Mouse (Mus musculus): ENCODE results near the gene Fam19a1. TPM values are rescaled to one million over a fixed set of nuclear protein-coding genes. Genes with fewer than 3 reads are reported as not detected.
A peak's percentile ranks its signal among the peaks of the same experiment; 100 is the strongest.

Gene Fam19a1
- polyA plus RNA-seq (2015; fragmentation: Nextera tagmentation; extraction: Ambion mirVana) = 2.3 and 3.4 TPM in 2 replicates

- WGBS = 21% methylated on average over 6 of the region's 6 CpGs
- no peak for DNase-seq (ENCODE audit: low spot score)
- TF ChIP-seq CTCF (IDR thresholded peaks at IDR 0.05) (no peak), EP300 (IDR thresholded peaks at IDR 0.05) (no peak)
These were observed at the start of gene Fam19a1 for GRCm38 (mm10) chr6:96112854-96113253. Fam19a1 (plus strand) TSS chr6:96113154.

GRCm38 (mm10) chr6:96071080-96071479, 41.9 kb upstream of the Fam19a1 start:
- Histone ChIP-seq H3K4me1 (ENCODE audit: insufficient read depth, low read depth, low read length) (no peaks in the 10 kb centered on the region), H3K4me2 (replicated peaks; ENCODE audit: low read depth, low read length) (no peak overlapping the region)
- 65% methylated on average over 4 of the region's 4 CpGs for WGBS

More at GRCm38 (mm10) chr6:96112854-96113253, at the start of gene Fam19a1:
- peak within 1 kb of the TSS; percentile 33 for H3K4me2 ChIP-seq (replicated peaks; ENCODE audit: low read depth, low read length)
- H3K36me3 ChIP-seq (ENCODE audit: insufficient read depth, low read length) = no peaks in the 10 kb centered on the region
- no peak within 1 kb of the TSS for H3K27ac ChIP-seq (ENCODE audit: low read length)
- peaks cover 4% of the 10 kb centered on the region; the same call in 1 of the 2 replicates for H3K4me1 ChIP-seq (ENCODE audit: insufficient read depth, low read depth, low read length)
- 0 out of 2 replicates have a peak within 1 kb of the TSS, but pooled peaks have one; percentile 5 for H3K9ac ChIP-seq (replicated peaks; ENCODE audit: low read depth)
- H3K27me3 ChIP-seq (replicated peaks; ENCODE audit: insufficient read depth, low read length) = no peaks in the 10 kb centered on the region
- no peaks in the 10 kb centered on the region for H3K9me3 ChIP-seq (ENCODE audit: low read length)
- no peak for ATAC-seq
- H3K4me3 ChIP-seq (ENCODE audit: low read depth, low read length) = peak within 1 kb of the TSS; percentile 6; the same call in 1 of the 2 replicates

DNA sequence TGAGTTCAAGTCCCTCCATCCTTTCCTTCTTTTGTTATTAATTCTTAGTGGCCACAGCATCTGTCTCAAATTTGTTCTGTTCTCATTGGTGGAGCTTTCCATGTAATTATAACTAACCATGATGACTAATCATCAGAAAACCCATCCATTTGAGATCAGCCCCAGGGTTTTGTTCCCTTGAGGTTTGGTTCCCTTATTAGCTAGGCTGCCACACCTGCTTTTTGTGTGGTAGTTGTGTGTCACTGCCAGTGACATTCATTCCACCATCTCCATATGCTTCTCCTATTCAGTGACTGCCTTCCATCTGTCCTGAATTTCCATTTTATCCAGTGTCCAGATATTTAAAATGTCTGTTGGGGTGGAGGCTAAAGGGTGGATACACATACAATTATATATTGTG, 41.4 kb upstream of the Fam19a1 start:
- Histone ChIP-seq H3K4me1 (ENCODE audit: insufficient read depth, low read depth, low read length) (no peaks in the 10 kb centered on the region), H3K9me3 (ENCODE audit: low read length) (no peaks in the 10 kb centered on the region), H3K4me3 (ENCODE audit: low read depth, low read length) (no peak overlapping the region), H3K27ac (ENCODE audit: low read length) (no peak overlapping the region), H3K9ac (replicated peaks; ENCODE audit: low read depth) (no peak overlapping the region), H3K36me3 (ENCODE audit: insufficient read depth, low read length) (no peaks in the 10 kb centered on the region), H3K4me2 (replicated peaks; ENCODE audit: low read depth, low read length) (no peak overlapping the region), H3K27me3 (replicated peaks; ENCODE audit: insufficient read depth, low read length) (no peaks in the 10 kb centered on the region)
- no peak for DNase-seq (ENCODE audit: low spot score)
- ATAC-seq = no peak
- TF ChIP-seq EP300 (IDR thresholded peaks at IDR 0.05) (no peak), CTCF (IDR thresholded peaks at IDR 0.05) (no peak)

More at GRCm38 (mm10) chr6:96071080-96071479, 41.9 kb upstream of the Fam19a1 start:
- DNase-seq (ENCODE audit: low spot score) = no peak
- no peak overlapping the region for H3K4me3 ChIP-seq (ENCODE audit: low read depth, low read length)
- H3K27me3 ChIP-seq (replicated peaks; ENCODE audit: insufficient read depth, low read length) = no peaks in the 10 kb centered on the region
- H3K9me3 ChIP-seq (ENCODE audit: low read length) = no peaks in the 10 kb centered on the region
- no peak for TF ChIP-seq CTCF (IDR thresholded peaks at IDR 0.05)
- TF ChIP-seq EP300 (IDR thresholded peaks at IDR 0.05) = no peak
- no peak overlapping the region for H3K27ac ChIP-seq (ENCODE audit: low read length)
- H3K9ac ChIP-seq (replicated peaks; ENCODE audit: low read depth) = no peak overlapping the region
- no peaks in the 10 kb centered on the region for H3K36me3 ChIP-seq (ENCODE audit: insufficient read depth, low read length)
- ATAC-seq = no peak

DNA sequence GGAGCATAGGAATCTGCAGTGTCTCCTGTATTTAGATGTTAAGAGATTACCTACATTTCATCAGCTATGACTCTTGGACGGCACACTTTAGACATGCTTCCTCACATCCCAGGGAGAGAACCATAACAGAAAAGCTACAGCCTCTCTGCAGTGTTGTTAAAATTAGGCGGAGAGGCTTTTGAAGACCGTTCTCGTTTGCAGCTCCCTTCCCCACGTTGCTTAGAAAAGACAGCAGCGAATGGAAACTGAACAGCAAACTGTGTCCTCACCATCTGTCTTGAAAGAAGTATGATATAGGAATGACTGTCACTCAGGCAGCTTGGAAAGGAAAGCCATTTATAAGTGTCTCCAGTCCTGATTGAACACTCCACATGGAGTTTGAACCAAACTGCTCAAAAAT, 23.0 kb upstream of the Fam19a1 start:
- H3K36me3 ChIP-seq (ENCODE audit: insufficient read depth, low read length) = no peaks in the 10 kb centered on the region
- H3K4me2 ChIP-seq (replicated peaks; ENCODE audit: low read depth, low read length) = no peak overlapping the region
- H3K4me3 ChIP-seq (ENCODE audit: low read depth, low read length) = no peak overlapping the region
- no peak for TF ChIP-seq CTCF (IDR thresholded peaks at IDR 0.05)
- no peak for TF ChIP-seq EP300 (IDR thresholded peaks at IDR 0.05)
- no peaks in the 10 kb centered on the region for H3K4me1 ChIP-seq (ENCODE audit: insufficient read depth, low read depth, low read length)
- H3K27ac ChIP-seq (ENCODE audit: low read length) = no peak overlapping the region
- no peak for ATAC-seq
- 89% methylated on average over 6 of the region's 6 CpGs for WGBS
- DNase-seq (ENCODE audit: low spot score) = no peak
- H3K9me3 ChIP-seq (ENCODE audit: low read length) = no peaks in the 10 kb centered on the region
- no peaks in the 10 kb centered on the region for H3K27me3 ChIP-seq (replicated peaks; ENCODE audit: insufficient read depth, low read length)
- H3K9ac ChIP-seq (replicated peaks; ENCODE audit: low read depth) = no peak overlapping the region

DNA sequence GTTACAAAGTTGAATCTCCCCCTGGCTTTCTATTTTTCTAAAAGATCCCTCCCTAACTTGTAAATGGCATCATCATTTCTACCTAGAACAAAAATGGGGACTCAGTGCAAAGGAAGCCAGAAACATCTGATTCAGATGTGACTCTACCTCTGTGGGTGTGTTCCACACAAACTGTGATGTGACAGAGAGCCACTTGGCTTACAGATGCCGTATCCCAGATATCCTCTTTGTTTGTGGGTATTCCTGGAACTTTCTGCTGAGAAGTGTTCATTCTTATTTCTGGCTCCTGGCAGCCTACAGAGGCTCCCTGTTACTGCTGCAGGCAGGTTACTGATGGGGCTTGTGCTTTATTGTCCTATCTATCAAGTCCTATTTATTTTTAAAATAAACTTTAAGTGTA, 19.2 kb upstream of the Fam19a1 start:
- H3K36me3 ChIP-seq (ENCODE audit: insufficient read depth, low read length) = no peaks in the 10 kb centered on the region
- no peaks in the 10 kb centered on the region for H3K27me3 ChIP-seq (replicated peaks; ENCODE audit: insufficient read depth, low read length)
- no peak for DNase-seq (ENCODE audit: low spot score)
- 69% methylated on average over 1 of the region's 1 CpGs for WGBS
- TF ChIP-seq CTCF (IDR thresholded peaks at IDR 0.05) (no peak), EP300 (IDR thresholded peaks at IDR 0.05) (no peak)
- ATAC-seq = no peak
- no peak overlapping the region for H3K27ac ChIP-seq (ENCODE audit: low read length)
- no peak overlapping the region for H3K4me2 ChIP-seq (replicated peaks; ENCODE audit: low read depth, low read length)
- no peak overlapping the region for H3K4me3 ChIP-seq (ENCODE audit: low read depth, low read length)
- H3K9me3 ChIP-seq (ENCODE audit: low read length) = no peaks in the 10 kb centered on the region
- no peak overlapping the region for H3K9ac ChIP-seq (replicated peaks; ENCODE audit: low read depth)
- H3K4me1 ChIP-seq (ENCODE audit: insufficient read depth, low read depth, low read length) = no peaks in the 10 kb centered on the region

- DNase-seq (ENCODE audit: low spot score) = no peak
- Histone ChIP-seq H3K4me2 (replicated peaks; ENCODE audit: low read depth, low read length) (no peak overlapping the region), H3K27ac (ENCODE audit: low read length) (no peak overlapping the region), H3K4me3 (ENCODE audit: low read depth, low read length) (no peak overlapping the region), H3K27me3 (replicated peaks; ENCODE audit: insufficient read depth, low read length) (no peaks in the 10 kb centered on the region), H3K9me3 (ENCODE audit: low read length) (no peaks in the 10 kb centered on the region), H3K36me3 (ENCODE audit: insufficient read depth, low read length) (no peaks in the 10 kb centered on the region), H3K4me1 (ENCODE audit: insufficient read depth, low read depth, low read length) (no peaks in the 10 kb centered on the region), H3K9ac (replicated peaks; ENCODE audit: low read depth) (no peak overlapping the region)
- TF ChIP-seq EP300 (IDR thresholded peaks at IDR 0.05) = no peak
- no peak for TF ChIP-seq CTCF (IDR thresholded peaks at IDR 0.05)
- ATAC-seq = no peak
- WGBS = 71% methylated on average over 6 of the region's 6 CpGs
These were observed 14.7 kb upstream of the Fam19a1 start for GRCm38 (mm10) chr6:96098225-96098624.

DNA sequence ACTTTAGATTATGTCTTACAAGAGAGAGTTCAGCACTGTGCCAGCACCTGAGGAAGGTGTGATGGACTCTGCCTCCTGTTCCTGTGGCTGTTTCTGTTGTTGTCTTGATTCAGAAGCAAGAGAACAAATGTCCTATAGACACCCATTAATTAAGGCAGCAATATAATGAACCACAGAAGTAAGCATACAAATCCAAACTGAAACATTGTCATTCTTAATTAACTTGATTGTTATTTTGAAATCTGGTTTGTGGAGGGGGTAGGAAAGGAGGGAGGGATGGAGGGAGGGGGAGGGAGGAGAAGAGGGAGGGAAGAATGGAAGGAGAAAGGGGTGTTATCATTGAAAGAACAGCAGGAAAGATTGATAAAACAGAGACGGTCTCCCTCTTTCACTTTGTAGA, 1.3 kb upstream of the Fam19a1 start:
- Histone ChIP-seq H3K4me1 (ENCODE audit: insufficient read depth, low read depth, low read length) (peaks cover 4% of the 10 kb centered on the region; the same call in 1 of the 2 replicates), H3K27ac (ENCODE audit: low read length) (no peak overlapping the region), H3K4me2 (replicated peaks; ENCODE audit: low read depth, low read length) (no peak overlapping the region), H3K36me3 (ENCODE audit: insufficient read depth, low read length) (no peaks in the 10 kb centered on the region), H3K4me3 (ENCODE audit: low read depth, low read length) (no peak overlapping the region), H3K9me3 (ENCODE audit: low read length) (no peaks in the 10 kb centered on the region), H3K27me3 (replicated peaks; ENCODE audit: insufficient read depth, low read length) (no peaks in the 10 kb centered on the region), H3K9ac (replicated peaks; ENCODE audit: low read depth) (no peak overlapping the region)
- WGBS = 71% methylated on average over 1 of the region's 1 CpGs
- TF ChIP-seq CTCF (IDR thresholded peaks at IDR 0.05) = no peak
- TF ChIP-seq EP300 (IDR thresholded peaks at IDR 0.05) = no peak
- DNase-seq (ENCODE audit: low spot score) = no peak
- ATAC-seq = no peak

All from lung, postnatal 0 days (tissue).